Mouse (Mus musculus) CH12.LX (cell line): ENCODE results near the gene Exoc3l4.

Experiments
- CTCF ChIP-seq, 2 experiments: IDR thresholded peaks in 1 of 2; conservative IDR thresholded peaks in 1 of 2; 2 replicates each; pipeline ENCODE4 v1.5.1; 2011 to 2012; ENCODE audit warnings: low read depth in 2 of 2, low read length in 2 of 2, improper control_type of control experiment in 1 of 2, inconsistent platforms in 1 of 2, mild to moderate bottlenecking in 1 of 2, moderate library complexity in 1 of 2
- EP300 ChIP-seq: IDR thresholded peaks from 2 replicates; pipeline ENCODE4 v1.6.1; 2011; ENCODE audit warnings: low read length, improper control_type of control experiment
- GABPA ChIP-seq: IDR thresholded peaks from 2 replicates; pipeline ENCODE4 v1.6.1; 2012; ENCODE audit warnings: low read depth, low read length, improper control_type of control experiment, inconsistent platforms; ENCODE audit not compliant: insufficient replicate concordance
- KAT2A ChIP-seq: IDR thresholded peaks from 2 replicates; pipeline ENCODE4 v1.6.1; 2012; ENCODE audit warnings: low read length, improper control_type of control experiment, inconsistent platforms; ENCODE audit not compliant: insufficient replicate concordance
- MAX ChIP-seq: IDR thresholded peaks from 2 replicates; pipeline ENCODE4 v1.6.1; 2011; ENCODE audit warnings: low read length, improper control_type of control experiment
- MXI1 ChIP-seq: IDR thresholded peaks from 2 replicates; pipeline ENCODE4 v1.6.1; 2011; ENCODE audit warnings: mild to moderate bottlenecking, low read depth, low read length, improper control_type of control experiment
- PAX5 ChIP-seq: IDR thresholded peaks from 2 replicates; pipeline ENCODE4 v1.6.1; 2012; ENCODE audit warnings: low read length, inconsistent platforms, mixed read lengths
- POLR2A ChIP-seq: IDR thresholded peaks from 2 replicates; pipeline ENCODE4 v1.6.1; 2011; ENCODE audit warnings: low read depth, mild to moderate bottlenecking, improper control_type of control experiment, low read length
- SIN3A ChIP-seq: IDR thresholded peaks from 2 replicates; pipeline ENCODE4 v1.6.1; 2012; ENCODE audit warnings: low read length, improper control_type of control experiment, inconsistent platforms
- TCF12 ChIP-seq: IDR thresholded peaks from 2 replicates; pipeline ENCODE4 v1.6.1; 2014; ENCODE audit warnings: low read depth, mild to moderate bottlenecking, inconsistent platforms, low read length, improper control_type of control experiment
- USF1 ChIP-seq: IDR thresholded peaks from 2 replicates; pipeline ENCODE4 v1.6.1; 2014; ENCODE audit warnings: low read depth, mild to moderate bottlenecking, inconsistent platforms, low read length, improper control_type of control experiment
- USF2 ChIP-seq: conservative IDR thresholded peaks from 2 replicates; pipeline ENCODE4 v1.6.1; 2011; ENCODE audit warnings: low read depth, low read length, improper control_type of control experiment
- ZMIZ1 ChIP-seq: IDR thresholded peaks from 2 replicates; pipeline ENCODE4 v1.6.1; 2012; ENCODE audit warnings: low read depth, mild to moderate bottlenecking, inconsistent platforms, low read length, improper control_type of control experiment
- ZNF384 ChIP-seq: IDR thresholded peaks from 2 replicates; pipeline ENCODE4 v1.6.1; 2012; ENCODE audit warnings: low read depth, low read length, improper control_type of control experiment, inconsistent platforms

GRCm38 (mm10) chr12:111430868-111431817, 14.3 kb downstream of the Exoc3l4 start:
- TF ChIP-seq CTCF (conservative IDR thresholded peaks at IDR 0.05 in 1 of 2, IDR thresholded peaks at IDR 0.05 in 1 of 2; ENCODE audit: low read depth in 2 of 2, low read length in 2 of 2) (no peak), POLR2A (no peak), GABPA (no peak), MXI1 (no peak), MAX (no peak), KAT2A (no peak), USF2 (no peak), ZNF384 (no peak), EP300 (no peak), PAX5 (no peak), TCF12 (no peak), ZMIZ1 (no peak), SIN3A (no peak), USF1 (no peak)
